Comparison of ENCODE assay signal across 9 mouse cellular contexts in the genomic region with DNA sequence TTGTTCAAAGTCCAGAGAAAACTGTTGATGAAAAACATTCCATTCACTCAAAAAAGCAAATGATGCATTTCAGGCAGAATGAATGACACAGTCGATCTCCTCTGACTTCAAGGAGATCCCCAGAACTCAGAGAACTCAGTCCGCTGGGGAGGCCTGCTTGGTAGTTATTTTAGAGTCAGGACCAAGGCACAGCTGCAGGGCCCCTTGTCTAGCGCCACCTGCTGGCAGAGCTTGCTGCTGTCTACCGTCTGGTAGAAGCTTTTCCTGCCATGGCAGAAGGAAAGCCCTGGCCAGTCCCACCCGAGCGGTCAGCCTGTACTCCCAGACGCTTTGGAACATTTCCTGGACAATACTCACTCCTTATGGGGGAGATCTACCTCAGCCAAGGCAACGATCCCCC. TPM values are rescaled to one million over a fixed set of nuclear protein-coding genes. Genes with fewer than 3 reads are reported as not detected.
A peak's percentile ranks its signal among the peaks of the same experiment; 100 is the strongest.
DNase-seq lines count a peak whose midpoint lies in the region; ATAC-seq and TF ChIP-seq lines count a peak whose summit lies in the region.
"Had no signal": no experiment of that assay in that cellular context is flagged by ENCODE, and none has a peak within 500 bp of the region (broad histone marks: within the 10 kb centered on the region; RNA-seq: fewer than 3 reads in every experiment).

No protein-coding gene starts in this region.

- H3K4me1 ChIP-seq in forebrain, embryonic 14.5 days (ENCODE audit: control insufficient read depth, insufficient read depth, low read length) = no peaks in the 10 kb centered on the region
- H3K4me1 ChIP-seq in forebrain, embryonic 15.5 days = no peaks in the 10 kb centered on the region
- H3K4me1 ChIP-seq in heart, postnatal 0 days (ENCODE audit: control insufficient read depth, insufficient read depth) = no peaks in the 10 kb centered on the region

- H3K27me3 ChIP-seq in forebrain, embryonic 14.5 days (replicated peaks; ENCODE audit: control insufficient read depth, insufficient read depth, low read length) = no peaks in the 10 kb centered on the region
- no peaks in the 10 kb centered on the region for H3K27me3 ChIP-seq in forebrain, embryonic 15.5 days
- no peaks in the 10 kb centered on the region for H3K27me3 ChIP-seq in heart, postnatal 0 days (ENCODE audit: control insufficient read depth, insufficient read depth, low read length)
- H3K27me3 ChIP-seq: lung, embryonic 15.5 days had no signal

- TF ChIP-seq CTCF in heart, postnatal 0 days (IDR thresholded peaks at IDR 0.05; ENCODE audit: low read depth) = peak; percentile 83

- H3K4me3 ChIP-seq in forebrain, embryonic 14.5 days (ENCODE audit: low read depth, low read length) = no peak overlapping the region
- no peak overlapping the region for H3K4me3 ChIP-seq in forebrain, embryonic 15.5 days
- H3K4me3 ChIP-seq in heart, postnatal 0 days (ENCODE audit: low read depth, low read length) = no peak overlapping the region
- H3K4me3 ChIP-seq: lung, embryonic 15.5 days had no signal

- no peak overlapping the region for H3K9ac ChIP-seq in forebrain, embryonic 14.5 days (ENCODE audit: low read length)
- H3K9ac ChIP-seq in forebrain, embryonic 15.5 days (replicated peaks) = no peak overlapping the region
- H3K9ac ChIP-seq in heart, postnatal 0 days (replicated peaks; ENCODE audit: low read depth, low read length) = no peak overlapping the region
- H3K9ac ChIP-seq: lung, embryonic 15.5 days had no signal

- WGBS in forebrain, embryonic 14.5 days = 33% methylated on average over 8 of the region's 8 CpGs
- WGBS in forebrain, embryonic 15.5 days = 36% methylated on average over 8 of the region's 8 CpGs
- 26% methylated on average over 8 of the region's 8 CpGs for WGBS in heart, postnatal 0 days

- no peak overlapping the region for H3K4me2 ChIP-seq in forebrain, embryonic 14.5 days (ENCODE audit: low read length)
- H3K4me2 ChIP-seq in forebrain, embryonic 15.5 days (replicated peaks) = no peak overlapping the region
- no peak overlapping the region for H3K4me2 ChIP-seq in heart, postnatal 0 days (ENCODE audit: low read depth, low read length)
- H3K4me2 ChIP-seq: lung, embryonic 15.5 days had no signal

- no peak overlapping the region for H3K27ac ChIP-seq in forebrain, embryonic 14.5 days (ENCODE audit: low read depth, low read length)
- H3K27ac ChIP-seq in forebrain, embryonic 15.5 days (replicated peaks) = no peak overlapping the region
- no peak overlapping the region for H3K27ac ChIP-seq in heart, postnatal 0 days (ENCODE audit: low read depth)
- H3K27ac ChIP-seq: lung, embryonic 15.5 days had no signal

- no peak for TF ChIP-seq EP300 in heart, postnatal 0 days (IDR thresholded peaks at IDR 0.05; ENCODE audit: low read depth)

- H3K9me3 ChIP-seq in forebrain, embryonic 14.5 days (replicated peaks; ENCODE audit: control insufficient read depth, low read length) = no peaks in the 10 kb centered on the region
- no peaks in the 10 kb centered on the region for H3K9me3 ChIP-seq in forebrain, embryonic 15.5 days
- H3K9me3 ChIP-seq in heart, postnatal 0 days (replicated peaks; ENCODE audit: control insufficient read depth, low read length) = no peaks in the 10 kb centered on the region
- H3K9me3 ChIP-seq: lung, embryonic 15.5 days had no signal

- peak; percentile 48 for DNase-seq in forebrain, embryonic 14.5 days (ENCODE audit: low spot score)
- peak; percentile 83 for DNase-seq in adrenal gland, adult 2 months
- peak; percentile 86 for DNase-seq in embryo, embryonic 10 days (ENCODE audit: low spot score)
- DNase-seq in heart, postnatal 0 days (ENCODE audit: low spot score) = peak; percentile 54
- peak; percentile 76 to 95 for DNase-seq in layer of hippocampus, postnatal 25 days (ENCODE audit: extremely low spot score in 1 of 2, low spot score in 1 of 2)
- DNase-seq in spleen, postnatal 14 days (ENCODE audit: low spot score in 2 of 2) = peak; percentile 73 to 88

- H3K36me3 ChIP-seq in forebrain, embryonic 14.5 days (ENCODE audit: control insufficient read depth, insufficient read depth, low read length) = no peaks in the 10 kb centered on the region
- H3K36me3 ChIP-seq in forebrain, embryonic 15.5 days = no peaks in the 10 kb centered on the region
- no peaks in the 10 kb centered on the region for H3K36me3 ChIP-seq in heart, postnatal 0 days (replicated peaks; ENCODE audit: control insufficient read depth, insufficient read depth, low read length)
- H3K36me3 ChIP-seq: lung, embryonic 15.5 days had no signal

- no peak for ATAC-seq in forebrain, embryonic 14.5 days
- ATAC-seq in forebrain, embryonic 15.5 days (replicated peaks) = no peak
- ATAC-seq in heart, postnatal 0 days (ENCODE audit: insufficient read depth, low read depth) = peak; percentile 72; the same call in 1 of the 2 replicates
- peak; percentile 80 for ATAC-seq in megakaryocyte progenitor cell, adult 5-6 weeks (replicated peaks; ENCODE audit: poor library complexity)

RNA-seq across cellular contexts. Expression of gene Pttg1ip, which starts 14.9 kb away (rescaled TPM):
- polyA plus RNA-seq in forebrain, embryonic 14.5 days (2014; fragmentation: Nextera tagmentation; extraction: Ambion mirVana) = 74.1 and 85.5 TPM in 2 replicates
- 67.5 and 71.0 TPM in 2 replicates for polyA plus RNA-seq in forebrain, embryonic 15.5 days (2015; fragmentation: Nextera tagmentation; extraction: Ambion mirVana)
- total RNA-seq in adrenal gland, adult 2 months (2021) = 100 to 1,000 TPM; 174 to 202 TPM
- 127 and 165 TPM in 2 replicates for polyA plus RNA-seq in adrenal gland, adult 2 months (2012; rRNA removed)
- total RNA-seq in heart, postnatal 0 days (2014; rRNA removed; ENCODE audit: low replicate concordance) = 117 and 163 TPM in 2 replicates
- 117 and 119 TPM in 2 replicates for polyA plus RNA-seq in heart, postnatal 0 days (2015; fragmentation: Nextera tagmentation; extraction: Ambion mirVana)
- total RNA-seq in layer of hippocampus, postnatal 25 days (2021) = 10 to 100 TPM; 68.2 to 69.4 TPM
- 54.1 and 60.0 TPM in 2 replicates for total RNA-seq in megakaryocyte progenitor cell, adult 5-6 weeks (2015)
- 31.8 and 37.6 TPM in 2 replicates for total RNA-seq in megakaryocyte progenitor cell, adult 5-6 weeks (2017)

RNA-seq across cellular contexts. Expression of gene Itgb2, which starts 36.6 kb away (rescaled TPM):
- 0.67 and 0.89 TPM in 2 replicates for polyA plus RNA-seq in forebrain, embryonic 14.5 days (2014; fragmentation: Nextera tagmentation; extraction: Ambion mirVana)
- 0.65 and 0.87 TPM in 2 replicates for polyA plus RNA-seq in forebrain, embryonic 15.5 days (2015; fragmentation: Nextera tagmentation; extraction: Ambion mirVana)
- 1 to 10 TPM; 9.5 to 9.8 TPM for total RNA-seq in adrenal gland, adult 2 months (2021)
- 5.1 and 7.4 TPM in 2 replicates for polyA plus RNA-seq in adrenal gland, adult 2 months (2012; rRNA removed)
- 0.69 and 12.2 TPM in 2 replicates for total RNA-seq in heart, postnatal 0 days (2014; rRNA removed; ENCODE audit: low replicate concordance)
- 1.4 and 1.5 TPM in 2 replicates for polyA plus RNA-seq in heart, postnatal 0 days (2015; fragmentation: Nextera tagmentation; extraction: Ambion mirVana)
- 1 to 10 TPM; 3.4 to 4.1 TPM for total RNA-seq in layer of hippocampus, postnatal 25 days (2021)
- total RNA-seq in megakaryocyte progenitor cell, adult 5-6 weeks (2015) = 37.2 and 37.9 TPM in 2 replicates
- total RNA-seq in megakaryocyte progenitor cell, adult 5-6 weeks (2017) = 35.1 and 42.0 TPM in 2 replicates

RNA-seq across cellular contexts. Expression of gene Sumo3, which starts 39.2 kb away (rescaled TPM):
- polyA plus RNA-seq in forebrain, embryonic 14.5 days (2014; fragmentation: Nextera tagmentation; extraction: Ambion mirVana) = 277 and 308 TPM in 2 replicates
- polyA plus RNA-seq in forebrain, embryonic 15.5 days (2015; fragmentation: Nextera tagmentation; extraction: Ambion mirVana) = 318 and 322 TPM in 2 replicates
- 100 to 1,000 TPM in 1 of 2 experiments, 10 to 100 TPM in 1; 97.7 to 104 TPM for total RNA-seq in adrenal gland, adult 2 months (2021)
- polyA plus RNA-seq in adrenal gland, adult 2 months (2012; rRNA removed) = 83.8 and 91.1 TPM in 2 replicates
- 112 and 128 TPM in 2 replicates for total RNA-seq in heart, postnatal 0 days (2014; rRNA removed; ENCODE audit: low replicate concordance)
- 121 and 128 TPM in 2 replicates for polyA plus RNA-seq in heart, postnatal 0 days (2015; fragmentation: Nextera tagmentation; extraction: Ambion mirVana)
- 100 to 1,000 TPM; 116 to 128 TPM for total RNA-seq in layer of hippocampus, postnatal 25 days (2021)
- 34.5 and 38.8 TPM in 2 replicates for total RNA-seq in megakaryocyte progenitor cell, adult 5-6 weeks (2015)
- 187 and 212 TPM in 2 replicates for total RNA-seq in megakaryocyte progenitor cell, adult 5-6 weeks (2017)

RNA-seq across cellular contexts. Expression of gene Gm49325, which starts 39.3 kb away (rescaled TPM):
- 1.7 and 16.2 TPM in 2 replicates for polyA plus RNA-seq in forebrain, embryonic 14.5 days (2014; fragmentation: Nextera tagmentation; extraction: Ambion mirVana)
- 4.2 and 8.6 TPM in 2 replicates for polyA plus RNA-seq in forebrain, embryonic 15.5 days (2015; fragmentation: Nextera tagmentation; extraction: Ambion mirVana)
- 10 to 100 TPM; 27.5 to 28.5 TPM for total RNA-seq in adrenal gland, adult 2 months (2021)
- not detected in 2 replicates for polyA plus RNA-seq in adrenal gland, adult 2 months (2012; rRNA removed)
- not detected in 2 replicates for total RNA-seq in heart, postnatal 0 days (2014; rRNA removed; ENCODE audit: low replicate concordance)
- 6.8 and 13.7 TPM in 2 replicates for polyA plus RNA-seq in heart, postnatal 0 days (2015; fragmentation: Nextera tagmentation; extraction: Ambion mirVana)
- total RNA-seq in layer of hippocampus, postnatal 25 days (2021) = 10 to 100 TPM; 29.0 to 29.8 TPM
- not detected in 2 replicates for total RNA-seq in megakaryocyte progenitor cell, adult 5-6 weeks (2015)
- 1.1 TPM in 1 of 2 replicates, not detected in the other for total RNA-seq in megakaryocyte progenitor cell, adult 5-6 weeks (2017)

RNA-seq across cellular contexts. Expression of gene Fam207a, which starts 51.1 kb away (rescaled TPM):
- polyA plus RNA-seq in forebrain, embryonic 14.5 days (2014; fragmentation: Nextera tagmentation; extraction: Ambion mirVana) = 33.8 and 36.9 TPM in 2 replicates
- polyA plus RNA-seq in forebrain, embryonic 15.5 days (2015; fragmentation: Nextera tagmentation; extraction: Ambion mirVana) = 43.0 and 44.2 TPM in 2 replicates
- 10 to 100 TPM; 17.9 to 21.0 TPM for total RNA-seq in adrenal gland, adult 2 months (2021)
- 26.4 and 30.5 TPM in 2 replicates for polyA plus RNA-seq in adrenal gland, adult 2 months (2012; rRNA removed)
- 18.1 and 32.1 TPM in 2 replicates for total RNA-seq in heart, postnatal 0 days (2014; rRNA removed; ENCODE audit: low replicate concordance)
- 16.1 and 16.2 TPM in 2 replicates for polyA plus RNA-seq in heart, postnatal 0 days (2015; fragmentation: Nextera tagmentation; extraction: Ambion mirVana)
- total RNA-seq in layer of hippocampus, postnatal 25 days (2021) = 10 to 100 TPM; 32.8 to 33.1 TPM
- 9.1 and 9.9 TPM in 2 replicates for total RNA-seq in megakaryocyte progenitor cell, adult 5-6 weeks (2015)
- total RNA-seq in megakaryocyte progenitor cell, adult 5-6 weeks (2017) = 28.8 and 38.1 TPM in 2 replicates

Comparison
In these comparisons a context has a peak if more than half of its experiments do, and no peak if none do; other contexts are left out.
1. ATAC-seq: peak in heart, postnatal 0 days (single experiment) and megakaryocyte progenitor cell, adult 5-6 weeks (single experiment); none in forebrain, embryonic 14.5 days (single experiment) and forebrain, embryonic 15.5 days (single experiment).
2. Peak in every context shown above with its lines, with median percentiles within 50 percentile points of each other: DNase-seq.